Mouse (Mus musculus): Measurements from ENCODE around the gene Kcnc1. TPM values are rescaled to one million over a fixed set of nuclear protein-coding genes. Genes with fewer than 3 reads are reported as not detected.

Gene Kcnc1
- total RNA-seq, 2 experiments from 2014 or later, result 0.03 to 0.05 TPM

DNA sequence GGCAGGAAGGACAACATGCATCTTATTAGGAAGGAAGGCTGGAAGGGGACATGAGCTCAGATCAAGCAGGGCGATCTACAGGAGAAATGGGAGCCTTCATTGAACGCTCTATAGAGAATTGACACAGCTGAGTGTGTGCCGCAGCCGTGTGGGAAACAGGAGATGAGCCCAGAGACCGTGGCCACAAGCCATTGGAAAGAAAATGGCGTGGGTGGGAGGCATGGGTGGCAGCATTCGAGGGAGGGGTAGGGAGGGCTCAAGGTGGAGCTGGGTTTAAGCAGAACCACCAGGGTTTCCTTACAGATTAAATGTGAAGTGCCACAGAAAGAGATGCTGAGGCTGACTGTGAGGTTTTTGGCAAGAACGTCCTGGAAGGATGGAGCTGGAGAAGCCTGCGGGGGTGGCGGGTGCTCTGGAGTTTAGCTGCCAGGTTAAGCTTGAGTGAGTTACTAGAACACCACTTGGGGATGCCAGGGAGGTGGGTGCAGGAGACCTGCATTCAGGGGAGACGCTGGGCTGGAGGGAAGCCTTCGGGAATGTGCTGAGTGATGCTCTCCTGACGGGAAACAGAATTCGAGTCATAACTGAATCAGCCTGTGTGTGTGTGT is 19.6 kb downstream of the Kcnc1 start:
- intact Hi-C loops (cut with DNase I), result no loop called here
- no peak for DNase-seq (ENCODE audit: low spot score)

DNA sequence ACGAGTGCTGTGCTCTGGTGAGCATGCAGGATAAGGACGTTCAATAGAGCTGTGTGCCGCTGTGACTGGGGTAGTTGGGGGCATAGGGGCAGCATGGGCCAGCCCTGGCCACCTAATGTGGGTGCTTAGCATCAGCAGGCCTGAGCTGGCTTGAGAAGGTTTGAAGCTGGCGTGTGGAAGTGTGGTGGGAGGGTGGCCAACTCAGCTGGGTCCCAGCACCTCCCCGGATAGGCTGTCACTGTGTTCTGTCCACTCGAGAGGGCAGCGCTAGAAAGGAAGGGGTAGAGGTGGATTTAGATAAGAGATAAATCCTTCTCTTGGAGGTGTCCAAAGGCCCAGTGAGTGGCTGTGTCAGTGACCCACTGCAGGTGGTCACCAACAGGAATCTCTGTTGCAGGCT is 21.2 kb downstream of the Kcnc1 start:
- intact Hi-C loops (cut with DNase I), result no loop called here
- no peak for DNase-seq (ENCODE audit: low spot score)

DNA sequence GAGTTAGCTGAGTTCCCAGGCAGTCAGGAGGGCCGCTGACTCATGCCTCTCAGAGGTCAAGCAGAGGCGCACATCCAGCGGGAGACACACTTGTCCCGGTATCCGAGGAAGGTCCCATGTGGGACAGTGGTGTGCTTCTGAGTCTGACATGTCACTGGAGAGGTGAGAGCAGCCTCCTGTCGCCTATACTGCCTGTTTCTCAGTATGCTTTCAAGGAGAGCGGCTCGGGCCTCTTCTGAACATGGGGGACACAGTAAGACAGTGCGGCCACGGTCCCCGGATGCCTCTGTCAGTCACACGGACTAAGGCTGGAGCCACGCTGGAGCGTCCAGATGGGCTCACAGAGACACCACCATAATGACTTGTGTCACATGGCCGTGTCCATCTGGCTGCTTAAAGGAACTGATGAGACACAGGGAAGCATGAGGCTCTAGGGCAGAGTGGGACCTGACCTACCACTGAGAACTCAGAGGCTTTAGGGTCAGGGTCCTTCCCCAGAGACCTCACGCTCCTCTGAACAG is 21.9 kb downstream of the Kcnc1 start:
- intact Hi-C loops (cut with DNase I), result no loop called here
- no peak for DNase-seq (ENCODE audit: low spot score)

DNA sequence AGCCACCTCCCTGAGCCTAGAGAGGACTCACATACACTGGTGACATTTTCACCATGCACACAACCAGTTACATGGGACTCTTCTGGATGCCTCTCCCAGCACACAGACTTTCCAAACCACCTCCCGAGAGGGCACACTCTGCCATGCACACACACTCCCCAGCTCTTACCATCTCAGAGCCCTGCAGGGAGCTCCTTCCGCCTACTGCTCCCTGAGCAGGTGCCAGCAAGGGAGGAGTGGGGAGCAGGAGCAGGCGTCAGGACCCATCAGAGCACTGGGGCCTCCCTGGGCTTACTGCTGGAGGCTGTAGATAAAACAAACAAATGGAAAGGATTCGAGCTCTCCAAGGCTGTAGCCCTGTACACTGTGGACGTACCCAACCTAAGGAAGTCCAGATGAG is 25.2 kb downstream of the Kcnc1 start:
- no peak for DNase-seq (ENCODE audit: low spot score)
- intact Hi-C loops (cut with DNase I), result no loop called here

DNA sequence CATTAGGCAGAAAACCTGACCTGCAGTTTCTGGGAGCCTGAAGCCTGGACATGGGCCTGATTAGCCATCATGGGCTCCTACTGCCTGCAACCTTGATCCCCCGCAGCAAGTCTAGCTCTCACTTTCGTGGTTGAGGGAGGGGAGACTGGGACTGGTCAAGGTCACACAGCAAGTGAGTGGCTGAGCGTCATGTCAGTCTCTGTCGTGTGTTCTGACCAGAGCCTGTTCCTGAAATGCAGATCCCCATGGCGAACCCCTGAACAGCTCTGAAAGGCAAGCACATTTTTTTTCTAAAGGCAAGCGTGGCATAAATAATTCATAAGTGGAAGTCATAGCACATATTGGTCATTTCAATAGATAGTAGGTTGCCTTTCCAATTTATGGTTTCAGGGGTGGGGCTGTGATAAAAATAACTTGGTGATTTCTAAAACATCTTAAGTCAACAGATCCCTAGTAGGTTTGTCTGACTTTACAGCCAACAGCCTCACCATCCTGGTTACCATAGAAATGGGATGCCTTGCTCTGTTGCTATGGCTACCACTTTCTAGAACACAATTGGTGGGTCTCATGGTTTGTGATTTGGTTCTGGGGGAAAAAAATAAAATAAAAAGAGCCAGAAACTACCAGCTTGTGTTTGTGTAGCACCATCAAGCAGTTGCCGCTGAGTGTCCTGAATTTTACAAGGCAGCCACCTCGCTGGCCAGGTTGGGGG is 25.9 kb downstream of the Kcnc1 start:
- no peak for DNase-seq (ENCODE audit: low spot score)
- intact Hi-C loops (cut with DNase I), result no loop called here

DNA sequence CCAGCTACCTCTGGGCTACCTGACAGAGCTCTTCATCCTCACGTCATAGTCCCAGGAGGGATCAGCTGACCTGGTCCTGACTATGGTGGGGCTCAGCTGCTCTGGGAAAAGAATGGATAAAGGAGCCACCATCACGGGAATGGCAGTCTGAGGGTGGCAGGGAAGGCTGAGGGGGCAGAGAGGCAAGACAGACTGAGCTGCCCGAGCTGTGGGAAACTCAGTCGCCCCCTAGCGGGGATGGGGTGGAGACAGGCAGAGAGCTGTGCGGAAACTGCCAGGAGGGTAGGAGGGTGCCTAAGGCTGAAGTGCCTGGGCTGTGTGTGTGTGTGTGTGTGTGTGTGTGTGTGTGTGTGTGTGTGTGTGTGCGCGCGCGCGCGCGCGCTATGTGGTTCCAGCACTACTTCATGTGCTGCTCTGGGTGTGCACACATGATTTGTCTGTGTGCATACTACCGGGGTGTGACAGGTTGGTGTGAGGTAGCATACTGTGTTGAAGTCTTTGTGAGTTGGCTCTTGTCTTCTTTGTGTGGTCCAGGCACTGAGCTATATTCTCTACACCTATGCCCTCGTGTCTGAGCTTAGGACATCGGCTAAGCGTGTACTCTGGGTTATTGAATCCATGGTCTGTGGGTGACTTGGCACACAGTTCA is 26.6 kb downstream of the Kcnc1 start:
- intact Hi-C loops (cut with DNase I), result no loop called here
- no peak for DNase-seq (ENCODE audit: low spot score)

DNA sequence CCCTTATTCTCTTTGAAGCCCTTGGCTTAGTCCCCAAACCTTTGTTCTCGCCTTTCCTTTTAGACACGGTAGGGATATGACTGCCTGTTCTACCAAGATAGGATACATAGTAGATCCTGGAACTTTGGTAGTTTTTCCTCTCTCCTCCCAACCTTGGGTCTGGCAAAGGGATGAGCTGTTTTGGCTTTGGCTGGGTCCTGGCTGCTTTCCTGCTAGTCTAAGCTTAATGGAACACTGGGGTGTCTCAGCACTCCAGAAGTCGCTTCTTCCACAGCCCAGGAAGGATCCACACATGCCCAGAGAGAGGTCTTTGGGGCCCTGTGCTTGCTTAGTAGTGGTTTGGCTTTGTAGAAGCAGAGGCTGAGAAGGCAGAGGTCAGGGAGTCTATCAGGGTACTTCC is 27.7 kb downstream of the Kcnc1 start:
- no peak for DNase-seq (ENCODE audit: low spot score)
- intact Hi-C loops (cut with DNase I), result no loop called here

DNA sequence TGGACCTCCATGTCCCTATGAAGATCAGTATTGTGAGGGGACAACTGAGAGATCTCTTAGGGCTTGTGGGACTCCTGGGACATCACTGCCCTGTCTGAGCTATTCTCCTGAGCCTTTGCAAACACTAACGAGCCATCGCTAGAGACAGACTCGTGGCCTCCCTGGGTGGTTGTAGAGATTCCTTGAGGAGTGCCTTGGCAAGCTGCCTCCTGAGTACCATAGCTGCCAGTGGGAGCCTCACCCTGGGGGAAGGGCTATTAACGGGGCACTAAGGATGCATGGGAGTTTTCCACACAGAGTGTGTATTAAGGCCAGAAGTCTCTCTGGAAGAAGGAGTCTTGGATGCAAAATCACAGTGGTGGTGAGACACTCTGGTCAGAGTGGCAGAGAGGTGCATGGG is 28.7 kb downstream of the Kcnc1 start:
- DNase-seq (ENCODE audit: low spot score), result no peak
- intact Hi-C loops (cut with DNase I), result no loop called here

DNA sequence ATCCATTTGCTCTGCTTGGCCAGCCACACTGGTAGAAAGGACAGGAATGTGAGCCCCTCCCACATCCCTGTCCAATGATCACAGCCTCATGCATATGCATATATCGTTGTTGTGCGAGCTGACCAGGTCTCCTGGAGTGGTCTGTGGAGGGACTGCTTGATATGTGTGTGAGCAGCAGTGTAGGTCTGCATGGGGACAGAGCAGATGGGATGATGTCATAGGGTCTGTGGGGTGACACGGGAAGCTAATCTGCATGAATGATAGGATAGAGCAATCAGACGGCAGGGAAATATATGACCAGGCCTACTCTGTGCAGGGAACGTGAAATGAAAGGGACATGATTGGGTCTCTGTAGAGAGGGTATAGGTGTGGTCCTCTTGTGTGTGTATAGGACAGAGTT is 37.6 kb downstream of the Kcnc1 start:
- intact Hi-C loops (cut with DNase I), result no loop called here
- no peak for DNase-seq (ENCODE audit: low spot score)

DNA sequence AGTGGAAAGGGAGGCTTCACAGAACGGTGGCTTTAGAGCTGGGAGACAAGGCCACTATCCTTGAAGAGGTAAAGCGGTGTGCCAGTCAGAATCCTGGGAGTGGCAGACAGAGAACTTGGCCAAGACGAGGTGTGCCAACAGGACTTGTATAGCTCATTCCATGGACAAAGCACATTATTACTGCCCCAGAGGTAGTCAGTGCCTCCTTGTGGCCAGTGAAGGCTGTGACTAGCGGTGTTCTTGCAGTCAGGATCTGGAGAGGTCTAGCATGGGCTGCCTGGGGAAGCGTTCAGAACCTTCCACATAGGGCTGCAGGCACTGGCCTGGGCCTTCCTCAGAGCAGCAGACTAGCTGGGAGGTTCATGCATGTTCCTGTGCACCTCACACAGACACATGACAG is 39.5 kb downstream of the Kcnc1 start:
- intact Hi-C loops (cut with DNase I), result no loop called here
- DNase-seq (ENCODE audit: low spot score), result no peak

- intact Hi-C loops (cut with DNase I), result no loop called here
- DNase-seq (ENCODE audit: low spot score), result no peak
Observed at GRCm38 (mm10) chr7:46438537-46439141, 42.3 kb downstream of the Kcnc1 start.

DNA sequence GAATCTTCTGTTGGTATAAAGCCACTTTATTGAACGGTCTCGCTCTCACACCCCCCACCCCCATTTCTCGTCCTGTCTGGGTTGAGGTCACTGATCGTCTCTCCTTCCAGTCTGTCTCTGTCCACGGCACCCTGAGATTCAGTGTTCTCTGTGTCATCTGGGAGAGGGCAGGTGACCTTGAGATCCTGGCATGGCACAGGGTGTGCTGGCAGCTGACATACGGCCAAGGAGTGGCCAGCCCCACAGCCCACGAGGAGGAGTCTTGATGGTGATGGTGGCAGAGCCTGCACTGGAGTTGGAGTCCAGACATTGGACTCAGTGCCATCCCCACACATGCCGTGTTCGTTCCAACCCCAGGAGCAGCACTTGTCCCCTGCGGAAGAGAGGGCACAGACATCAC is 46.9 kb downstream of the Kcnc1 start:
- DNase-seq (ENCODE audit: low spot score), result no peak
- intact Hi-C loops (cut with DNase I), result no loop called here

DNA sequence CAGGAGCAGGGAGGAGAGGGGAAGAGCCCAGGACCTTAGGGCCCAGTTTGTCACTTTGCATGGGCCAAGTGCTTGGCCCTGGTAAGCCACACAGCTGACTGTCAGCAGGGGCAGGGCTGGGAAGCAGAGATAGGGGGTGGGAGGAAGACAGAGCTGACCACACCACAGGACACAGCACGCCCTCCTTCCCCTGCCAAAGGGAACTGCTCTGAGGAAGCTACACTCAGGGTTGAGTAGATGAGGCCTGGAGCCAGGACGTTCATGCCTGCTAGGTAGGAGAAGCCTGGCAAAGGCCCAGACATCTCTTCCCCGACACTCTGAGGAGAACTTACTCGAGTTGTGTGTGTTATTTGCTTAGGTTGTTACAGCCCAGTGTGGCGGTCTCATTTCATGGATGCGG is 49.6 kb downstream of the Kcnc1 start:
- intact Hi-C loops (cut with DNase I), result no loop called here
- DNase-seq (ENCODE audit: low spot score), result no peak

DNA sequence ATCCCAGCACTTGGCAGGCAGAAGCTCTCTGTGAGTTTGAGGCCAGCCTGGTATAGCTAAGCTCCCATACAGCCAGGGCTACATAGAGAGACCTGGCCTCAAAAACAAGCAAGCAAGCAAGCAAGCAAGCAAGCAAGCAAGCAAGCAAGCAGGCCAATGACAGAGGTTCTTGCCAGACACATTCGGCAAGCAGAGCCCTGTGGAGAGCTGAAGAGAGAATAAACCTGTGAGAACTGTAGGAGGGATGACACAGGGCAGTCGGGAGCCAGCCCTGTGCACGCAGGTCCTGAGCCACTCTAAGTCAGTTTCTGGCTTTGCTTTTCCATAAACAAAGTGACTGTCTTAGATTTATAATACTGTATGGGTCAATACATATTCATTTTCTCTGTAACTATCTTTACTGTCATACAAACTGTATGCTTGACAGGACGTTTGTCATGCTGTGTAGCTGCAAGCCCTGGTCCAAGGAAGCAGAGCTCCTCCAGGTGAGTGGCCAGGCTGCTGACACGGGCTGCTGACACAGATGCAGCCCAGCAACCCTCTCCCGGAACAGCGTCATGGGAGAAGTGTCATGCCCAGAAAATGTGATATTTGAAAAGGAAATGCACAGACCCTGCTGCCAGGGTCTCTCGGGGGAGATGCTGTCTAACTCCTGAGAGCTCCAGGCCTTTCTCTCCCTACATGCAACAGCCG is 51.3 kb downstream of the Kcnc1 start:
- no peak for DNase-seq (ENCODE audit: low spot score)
- intact Hi-C loops (cut with DNase I), result no loop called here

DNA sequence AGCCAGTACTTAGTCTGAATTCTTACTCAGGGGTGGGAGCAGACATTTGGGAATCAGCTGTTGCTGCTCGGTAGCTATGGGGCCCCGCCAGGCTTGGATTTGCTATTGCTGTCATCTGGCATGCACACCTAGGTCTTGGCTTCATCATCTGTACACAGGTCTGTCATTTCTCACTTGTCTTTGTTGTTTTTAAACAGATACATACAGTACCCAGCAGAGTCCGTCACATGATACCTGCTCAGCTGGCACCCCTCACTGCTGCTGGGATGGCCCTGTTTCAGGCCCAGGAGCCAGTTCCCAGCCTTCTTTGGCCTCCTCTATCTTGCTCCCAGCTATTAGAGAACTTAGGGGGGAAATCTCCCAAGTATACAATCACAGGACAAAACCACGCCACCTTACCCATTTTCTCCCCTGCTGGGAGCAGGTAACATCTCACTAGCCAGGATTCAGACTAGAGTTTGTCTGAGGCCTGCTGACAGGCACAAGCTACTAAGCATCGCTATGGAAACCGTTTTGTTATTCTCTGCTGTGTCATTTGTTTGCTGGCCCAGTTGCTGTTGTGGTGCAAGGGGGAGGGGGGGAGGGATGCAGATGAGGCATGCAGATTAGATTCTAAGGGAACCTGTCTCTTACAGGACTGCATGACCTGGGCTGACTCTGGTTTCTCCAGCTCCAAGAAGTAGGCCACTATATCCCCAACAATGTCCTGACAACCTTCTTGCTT is 52.8 kb downstream of the Kcnc1 start:
- no peak for DNase-seq (ENCODE audit: low spot score)
- intact Hi-C loops (cut with DNase I), result no loop called here

DNA sequence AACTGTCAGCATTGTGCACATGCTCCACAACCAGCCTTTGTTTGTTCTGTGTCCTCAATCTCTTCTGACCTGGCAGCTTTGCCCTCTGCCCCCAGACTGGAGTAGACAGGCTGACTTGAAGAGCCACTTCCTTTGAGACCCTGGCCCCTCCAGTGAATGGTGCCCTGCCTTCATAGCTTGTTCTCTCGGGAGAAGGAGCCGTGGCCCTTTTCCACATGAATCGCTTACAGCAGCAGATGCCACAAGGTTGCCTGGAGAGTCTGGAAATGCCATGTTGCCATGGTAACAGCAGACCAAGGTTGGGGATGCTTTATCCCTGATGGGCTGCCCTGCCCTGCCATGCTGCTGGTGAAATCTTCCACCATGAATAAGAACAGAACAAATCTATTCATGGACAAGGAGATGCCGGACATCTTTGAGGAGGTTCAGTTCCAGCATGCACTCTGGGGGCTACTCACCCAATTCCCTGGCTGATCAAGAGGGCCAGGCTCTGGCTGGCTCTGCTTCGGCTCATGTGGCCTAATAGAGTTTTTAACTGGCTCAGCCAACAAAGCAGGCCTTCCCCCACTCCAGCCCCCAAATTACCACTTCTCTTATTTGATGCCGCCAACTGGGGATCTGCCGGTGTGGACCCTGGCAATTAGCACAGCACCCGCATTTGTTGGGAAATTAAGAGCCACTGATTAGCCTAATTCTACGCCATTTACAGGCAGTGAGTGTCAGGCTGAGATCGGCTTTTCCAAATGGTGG is 57.8 kb downstream of the Kcnc1 start:
- no peak for DNase-seq (ENCODE audit: low spot score)
- intact Hi-C loops (cut with DNase I), result no loop called here

DNA sequence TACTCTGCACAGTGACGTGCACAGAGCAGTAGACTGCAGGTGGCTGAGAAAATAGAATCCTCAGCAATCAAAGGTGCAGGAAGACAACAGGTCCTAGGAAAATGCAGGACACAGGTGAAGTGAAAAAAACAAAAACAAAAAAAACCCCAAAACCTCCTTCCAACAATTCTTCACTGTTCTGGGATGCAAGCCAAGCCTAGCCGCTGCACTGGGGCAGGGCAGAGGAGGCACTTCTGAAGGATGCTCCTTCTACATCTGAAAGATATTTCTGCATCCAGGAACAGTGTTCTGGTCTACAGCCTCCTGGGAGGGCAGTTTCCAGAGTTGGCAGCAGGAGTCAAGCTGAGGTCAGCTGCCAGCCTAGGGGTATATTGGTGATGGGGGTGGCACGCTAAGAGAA is 61.6 kb downstream of the Kcnc1 start:
- DNase-seq (ENCODE audit: low spot score), result no peak
- intact Hi-C loops (cut with DNase I), result no loop called here

DNA sequence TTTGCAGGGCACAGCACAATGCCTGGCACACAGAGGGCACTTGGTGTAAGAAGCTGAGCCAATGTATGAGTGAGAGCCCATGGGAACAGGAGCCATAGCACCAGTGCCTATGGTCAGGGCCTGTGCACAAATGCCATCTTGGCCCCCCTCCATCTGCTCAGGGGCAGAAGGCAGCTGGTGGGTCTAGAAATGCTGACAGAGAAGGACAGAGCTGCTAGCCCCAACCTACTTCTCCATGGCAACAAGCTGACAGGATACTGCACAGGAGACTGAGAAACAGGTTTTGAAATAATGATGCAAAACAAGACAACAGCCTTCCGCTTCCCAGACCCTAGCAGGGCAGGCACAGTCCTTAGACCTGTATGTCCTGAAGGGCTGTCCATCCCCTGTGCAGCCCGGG is 62.9 kb downstream of the Kcnc1 start:
- DNase-seq (ENCODE audit: low spot score), result no peak
- intact Hi-C loops (cut with DNase I), result no loop called here

DNA sequence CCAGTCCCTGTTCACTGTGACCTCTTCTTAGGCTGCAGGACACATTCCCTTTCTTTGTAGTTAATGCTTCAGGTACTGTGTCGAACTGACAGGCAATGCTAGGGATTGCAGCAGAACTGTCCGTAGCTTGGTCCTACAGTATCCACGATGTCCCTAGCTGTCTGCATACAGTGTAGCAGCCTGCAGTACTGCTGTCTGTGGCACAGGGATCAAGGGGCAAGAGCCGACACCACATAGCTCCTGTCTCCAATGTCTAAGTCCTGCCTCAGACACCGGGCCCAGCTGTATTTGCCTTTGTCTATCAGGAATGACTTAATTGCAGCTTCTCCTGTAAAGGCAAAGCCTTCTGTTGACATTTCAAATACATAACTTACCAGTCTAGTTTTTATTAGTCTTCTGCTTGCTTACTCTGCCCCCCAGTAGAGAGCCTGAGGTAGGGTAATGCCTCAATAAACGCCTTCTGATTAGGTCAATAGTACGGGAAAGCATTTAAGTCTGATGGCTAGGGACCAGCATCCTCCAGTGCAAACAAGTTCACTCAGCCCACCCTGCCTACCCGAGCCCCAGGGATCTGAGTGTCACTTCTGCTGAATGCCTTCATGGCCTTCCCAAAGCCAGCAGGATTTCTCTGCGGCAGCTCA is 63.4 kb downstream of the Kcnc1 start:
- intact Hi-C loops (cut with DNase I), result no loop called here
- DNase-seq (ENCODE audit: low spot score), result no peak
